Mouse (Mus musculus): ENCODE measurements around the gene Gpr34.

Gpr34 gene

GRCm38 (mm10) chrX:13631599-13632283 lies at the start of gene Gpr34:
TSS of gene Gpr34 (plus strand) at chrX:13632089.
- DNase-seq (ENCODE audit: low read depth), result no peak

GRCm38 (mm10) chrX:13599373-13599772 lies 32.5 kb upstream of the Gpr34 start:
- no peak for DNase-seq (ENCODE audit: low read depth)

GRCm38 (mm10) chrX:13599966-13600365 lies 31.9 kb upstream of the Gpr34 start:
- no peak for DNase-seq (ENCODE audit: low read depth)

- DNase-seq (ENCODE audit: low read depth), result no peak
Observed at GRCm38 (mm10) chrX:13606741-13607140, 25.1 kb upstream of the Gpr34 start.

GRCm38 (mm10) chrX:13607752-13608151 lies 24.1 kb upstream of the Gpr34 start:
- DNase-seq (ENCODE audit: low read depth), result no peak

- DNase-seq (ENCODE audit: low read depth), result no peak
Observed at GRCm38 (mm10) chrX:13611114-13611513, 20.8 kb upstream of the Gpr34 start.

- DNase-seq (ENCODE audit: low read depth), result no peak
Observed at GRCm38 (mm10) chrX:13612115-13612514, 19.8 kb upstream of the Gpr34 start.

GRCm38 (mm10) chrX:13616726-13617125 lies 15.2 kb upstream of the Gpr34 start:
- DNase-seq (ENCODE audit: low read depth), result no peak

- DNase-seq (ENCODE audit: low read depth), result no peak
Observed at GRCm38 (mm10) chrX:13617294-13617693, 14.6 kb upstream of the Gpr34 start.

GRCm38 (mm10) chrX:13618476-13618875 lies 13.4 kb upstream of the Gpr34 start:
- DNase-seq (ENCODE audit: low read depth), result no peak

GRCm38 (mm10) chrX:13621473-13621872 lies 10.4 kb upstream of the Gpr34 start:
- no peak for DNase-seq (ENCODE audit: low read depth)

GRCm38 (mm10) chrX:13622654-13623053 lies 9.2 kb upstream of the Gpr34 start:
- DNase-seq (ENCODE audit: low read depth), result no peak

GRCm38 (mm10) chrX:13636398-13636797 lies 4.5 kb downstream of the Gpr34 start:
- no peak for DNase-seq (ENCODE audit: low read depth)

GRCm38 (mm10) chrX:13638894-13639293 lies 7.0 kb downstream of the Gpr34 start:
- no peak for DNase-seq (ENCODE audit: low read depth)

- no peak for DNase-seq (ENCODE audit: low read depth)
Observed at GRCm38 (mm10) chrX:13651889-13652288, 20.0 kb downstream of the Gpr34 start.

GRCm38 (mm10) chrX:13652291-13652690 lies 20.4 kb downstream of the Gpr34 start:
- DNase-seq (ENCODE audit: low read depth), result no peak

- no peak for DNase-seq (ENCODE audit: low read depth)
Observed at GRCm38 (mm10) chrX:13655005-13655421, 23.1 kb downstream of the Gpr34 start.

GRCm38 (mm10) chrX:13655906-13656305 lies 24.0 kb downstream of the Gpr34 start:
- no peak for DNase-seq (ENCODE audit: low read depth)

- DNase-seq (ENCODE audit: low read depth), result peak; percentile 72
Observed at GRCm38 (mm10) chrX:13656721-13657120, 24.8 kb downstream of the Gpr34 start.

- no peak for DNase-seq (ENCODE audit: low read depth)
Observed at GRCm38 (mm10) chrX:13658616-13659140, 26.8 kb downstream of the Gpr34 start.

GRCm38 (mm10) chrX:13659201-13659890 lies 27.5 kb downstream of the Gpr34 start:
- no peak for DNase-seq (ENCODE audit: low read depth)

GRCm38 (mm10) chrX:13661063-13661462 lies 29.2 kb downstream of the Gpr34 start, which contains the start of gene Gpr82:
TSS of gene Gpr82 (plus strand) at chrX:13661363.
- DNase-seq (ENCODE audit: low read depth), result no peak

GRCm38 (mm10) chrX:13668867-13669266 lies 37.0 kb downstream of the Gpr34 start:
- DNase-seq (ENCODE audit: low read depth), result no peak

All from NIH3T3 (cell line).